Mouse (Mus musculus): ENCODE results near the gene Zfp568.

- TF ChIP-seq CTCF (IDR thresholded peaks at IDR 0.05; ENCODE audit: low read depth): no peak
- TF ChIP-seq EP300 (IDR thresholded peaks at IDR 0.05; ENCODE audit: low read depth): no peak
Measured at GRCm38 (mm10) chr7:30031379-30031778, 47.6 kb downstream of the Zfp568 start.

Data from heart, postnatal 0 days (tissue).